Mouse (Mus musculus): ENCODE data around the gene Adora1. TPM values are rescaled to one million over a fixed set of nuclear protein-coding genes. Genes with fewer than 3 reads are reported as not detected.

The Adora1 gene
- polyA plus RNA-seq, 1 experiment from 2014 or later, result 3.3 TPM

- no peak overlapping the region for H3K4me3 ChIP-seq
- H3K27ac ChIP-seq, result no peak overlapping the region
- no peaks in the 10 kb centered on the region for H3K27me3 ChIP-seq
- no peak overlapping the region for H3K9ac ChIP-seq
- peaks cover 13% of the 10 kb centered on the region for H3K4me1 ChIP-seq
- H3K9me3 ChIP-seq (replicated peaks), result no peaks in the 10 kb centered on the region
- ATAC-seq, result no peak
- H3K4me2 ChIP-seq, result no peak overlapping the region
- 68% methylated on average over 4 of the region's 4 CpGs for WGBS
- no peaks in the 10 kb centered on the region for H3K36me3 ChIP-seq (ENCODE audit: poor library complexity, severe bottlenecking)
Measured at GRCm38 (mm10) chr1:134196386-134196785, 38.8 kb downstream of the Adora1 start.

- WGBS, result 62% methylated on average over 4 of the region's 4 CpGs
- Histone ChIP-seq H3K27ac (peak overlapping the region; percentile 14; the same call in 1 of the 2 replicates), H3K27me3 (no peaks in the 10 kb centered on the region), H3K4me2 (no peak overlapping the region), H3K9me3 (replicated peaks) (no peaks in the 10 kb centered on the region), H3K4me1 (peaks cover 13% of the 10 kb centered on the region), H3K4me3 (no peak overlapping the region), H3K36me3 (ENCODE audit: poor library complexity, severe bottlenecking) (no peaks in the 10 kb centered on the region), H3K9ac (no peak overlapping the region)
- ATAC-seq, result no peak
Measured at GRCm38 (mm10) chr1:134195979-134196378, 39.3 kb downstream of the Adora1 start.

- Histone ChIP-seq H3K36me3 (ENCODE audit: poor library complexity, severe bottlenecking) (no peaks in the 10 kb centered on the region), H3K27me3 (no peaks in the 10 kb centered on the region), H3K4me2 (no peak overlapping the region), H3K9ac (no peak overlapping the region), H3K9me3 (replicated peaks) (no peaks in the 10 kb centered on the region), H3K27ac (peak overlapping the region; percentile 14; the same call in 1 of the 2 replicates), H3K4me1 (peaks cover 13% of the 10 kb centered on the region), H3K4me3 (no peak overlapping the region)
- no peak for ATAC-seq
- WGBS, result 50% methylated on average over 3 of the region's 3 CpGs
Measured at GRCm38 (mm10) chr1:134195571-134195970, 39.7 kb downstream of the Adora1 start.

- no peak for ATAC-seq
- no peaks in the 10 kb centered on the region for H3K27me3 ChIP-seq
- WGBS, result 66% methylated on average over 2 of the region's 2 CpGs
- no peaks in the 10 kb centered on the region for H3K9me3 ChIP-seq (replicated peaks)
- no peak overlapping the region for H3K4me2 ChIP-seq
- peaks cover 13% of the 10 kb centered on the region for H3K4me1 ChIP-seq
- no peak overlapping the region for H3K27ac ChIP-seq
- H3K9ac ChIP-seq, result no peak overlapping the region
- no peak overlapping the region for H3K4me3 ChIP-seq
- H3K36me3 ChIP-seq (ENCODE audit: poor library complexity, severe bottlenecking), result no peaks in the 10 kb centered on the region
Measured at GRCm38 (mm10) chr1:134195117-134195516, 40.1 kb downstream of the Adora1 start.

- H3K4me2 ChIP-seq, result no peak overlapping the region
- peaks cover 17% of the 10 kb centered on the region for H3K4me1 ChIP-seq
- no peak overlapping the region for H3K9ac ChIP-seq
- H3K27me3 ChIP-seq, result no peaks in the 10 kb centered on the region
- no peak overlapping the region for H3K4me3 ChIP-seq
- H3K27ac ChIP-seq, result no peak overlapping the region
- no peaks in the 10 kb centered on the region for H3K9me3 ChIP-seq (replicated peaks)
- WGBS, result 74% methylated on average over 16 of the region's 16 CpGs
- no peak for ATAC-seq
- no peaks in the 10 kb centered on the region for H3K36me3 ChIP-seq (ENCODE audit: poor library complexity, severe bottlenecking)
Measured at GRCm38 (mm10) chr1:134194298-134195022, 40.8 kb downstream of the Adora1 start.

GRCm38 (mm10) chr1:134193674-134194197, 41.5 kb downstream of the Adora1 start:
- Histone ChIP-seq H3K4me3 (no peak overlapping the region), H3K9me3 (replicated peaks) (no peaks in the 10 kb centered on the region), H3K27ac (no peak overlapping the region), H3K4me1 (peaks cover 24% of the 10 kb centered on the region), H3K27me3 (no peaks in the 10 kb centered on the region), H3K4me2 (no peak overlapping the region), H3K9ac (no peak overlapping the region), H3K36me3 (ENCODE audit: poor library complexity, severe bottlenecking) (no peaks in the 10 kb centered on the region)
- no peak for ATAC-seq
- WGBS, result 64% methylated on average over 7 of the region's 7 CpGs

GRCm38 (mm10) chr1:134193126-134193525, 42.1 kb downstream of the Adora1 start, which contains the start of gene Mybph:
TSS of gene Mybph (plus strand) at chr1:134193448.
- no peak within 1 kb of the TSS for H3K27ac ChIP-seq
- no peak within 1 kb of the TSS for H3K9ac ChIP-seq
- no peaks in the 10 kb centered on the region for H3K36me3 ChIP-seq (ENCODE audit: poor library complexity, severe bottlenecking)
- H3K4me3 ChIP-seq, result no peak within 1 kb of the TSS
- no peak for ATAC-seq
- 94% methylated on average over 1 of the region's 1 CpGs for WGBS
- H3K27me3 ChIP-seq, result no peaks in the 10 kb centered on the region
- no peaks in the 10 kb centered on the region for H3K9me3 ChIP-seq (replicated peaks)
- H3K4me1 ChIP-seq, result peaks cover 29% of the 10 kb centered on the region
- H3K4me2 ChIP-seq, result no peak within 1 kb of the TSS

- ATAC-seq, result no peak
- Histone ChIP-seq H3K9ac (no peak overlapping the region), H3K4me3 (no peak overlapping the region), H3K36me3 (ENCODE audit: poor library complexity, severe bottlenecking) (no peaks in the 10 kb centered on the region), H3K27ac (no peak overlapping the region), H3K4me2 (no peak overlapping the region), H3K27me3 (no peaks in the 10 kb centered on the region), H3K9me3 (replicated peaks) (no peaks in the 10 kb centered on the region), H3K4me1 (peaks cover 29% of the 10 kb centered on the region)
- WGBS, result 65% methylated on average over 4 of the region's 4 CpGs
Measured at GRCm38 (mm10) chr1:134192024-134192423, 43.2 kb downstream of the Adora1 start.

- no peaks in the 10 kb centered on the region for H3K27me3 ChIP-seq
- H3K9ac ChIP-seq, result no peak overlapping the region
- H3K4me1 ChIP-seq, result peaks cover 29% of the 10 kb centered on the region
- H3K36me3 ChIP-seq (ENCODE audit: poor library complexity, severe bottlenecking), result no peaks in the 10 kb centered on the region
- no peaks in the 10 kb centered on the region for H3K9me3 ChIP-seq (replicated peaks)
- no peak overlapping the region for H3K4me2 ChIP-seq
- WGBS, result 91% methylated on average over 5 of the region's 5 CpGs
- H3K27ac ChIP-seq, result no peak overlapping the region
- no peak overlapping the region for H3K4me3 ChIP-seq
- no peak for ATAC-seq
Measured at GRCm38 (mm10) chr1:134191192-134191591, 44.0 kb downstream of the Adora1 start.

GRCm38 (mm10) chr1:134188989-134189729, 46.1 kb downstream of the Adora1 start:
- H3K9ac ChIP-seq, result no peak overlapping the region
- WGBS, result 29% methylated on average over 12 of the region's 12 CpGs
- no peaks in the 10 kb centered on the region for H3K9me3 ChIP-seq (replicated peaks)
- peak overlapping the region; percentile 24 for H3K4me2 ChIP-seq
- H3K4me3 ChIP-seq, result no peak overlapping the region
- no peaks in the 10 kb centered on the region for H3K27me3 ChIP-seq
- H3K4me1 ChIP-seq, result peaks cover 16% of the 10 kb centered on the region
- ATAC-seq, result peak; percentile 55; the same call in 1 of the 2 replicates
- no peaks in the 10 kb centered on the region for H3K36me3 ChIP-seq (ENCODE audit: poor library complexity, severe bottlenecking)
- H3K27ac ChIP-seq, result peak overlapping the region; percentile 21; the same call in 1 of the 2 replicates

GRCm38 (mm10) chr1:134188217-134188616, 47.0 kb downstream of the Adora1 start:
- Histone ChIP-seq H3K4me3 (no peak overlapping the region), H3K27me3 (no peaks in the 10 kb centered on the region), H3K9me3 (replicated peaks) (no peaks in the 10 kb centered on the region), H3K9ac (no peak overlapping the region), H3K36me3 (ENCODE audit: poor library complexity, severe bottlenecking) (no peaks in the 10 kb centered on the region), H3K27ac (no peak overlapping the region; the same call in 1 of the 2 replicates), H3K4me1 (peaks cover 16% of the 10 kb centered on the region), H3K4me2 (no peak overlapping the region)
- WGBS, result 86% methylated on average over 5 of the region's 5 CpGs
- no peak for ATAC-seq

- no peak for ATAC-seq
- 90% methylated on average over 4 of the region's 4 CpGs for WGBS
- Histone ChIP-seq H3K4me3 (no peak overlapping the region), H3K36me3 (ENCODE audit: poor library complexity, severe bottlenecking) (no peaks in the 10 kb centered on the region), H3K4me1 (peaks cover 21% of the 10 kb centered on the region), H3K27ac (no peak overlapping the region), H3K27me3 (0 out of 2 replicates have a peak, but pooled peaks cover 9% of the 10 kb centered on the region), H3K4me2 (no peak overlapping the region), H3K9me3 (replicated peaks) (no peaks in the 10 kb centered on the region), H3K9ac (no peak overlapping the region)
Measured at GRCm38 (mm10) chr1:134184089-134184488, 51.1 kb downstream of the Adora1 start.
